Mouse (Mus musculus) ES-Bruce4 (cell line): ENCODE data around the gene Ush1c.

Experiments used
- CTCF ChIP-seq: IDR thresholded peaks from one replicate; pipeline ENCODE4 v1.8.1; 2011; ENCODE audit warnings: low read depth, low read length
- EP300 ChIP-seq: IDR thresholded peaks from 2 replicates; pipeline ENCODE4 v1.6.1; 2011; ENCODE audit warnings: low read depth, low read length; ENCODE audit not compliant: insufficient read depth
- POLR2A ChIP-seq: IDR thresholded peaks from one replicate; pipeline ENCODE4 v1.8.1; 2011; ENCODE audit warnings: low read length; ENCODE audit not compliant: insufficient read depth

DNA sequence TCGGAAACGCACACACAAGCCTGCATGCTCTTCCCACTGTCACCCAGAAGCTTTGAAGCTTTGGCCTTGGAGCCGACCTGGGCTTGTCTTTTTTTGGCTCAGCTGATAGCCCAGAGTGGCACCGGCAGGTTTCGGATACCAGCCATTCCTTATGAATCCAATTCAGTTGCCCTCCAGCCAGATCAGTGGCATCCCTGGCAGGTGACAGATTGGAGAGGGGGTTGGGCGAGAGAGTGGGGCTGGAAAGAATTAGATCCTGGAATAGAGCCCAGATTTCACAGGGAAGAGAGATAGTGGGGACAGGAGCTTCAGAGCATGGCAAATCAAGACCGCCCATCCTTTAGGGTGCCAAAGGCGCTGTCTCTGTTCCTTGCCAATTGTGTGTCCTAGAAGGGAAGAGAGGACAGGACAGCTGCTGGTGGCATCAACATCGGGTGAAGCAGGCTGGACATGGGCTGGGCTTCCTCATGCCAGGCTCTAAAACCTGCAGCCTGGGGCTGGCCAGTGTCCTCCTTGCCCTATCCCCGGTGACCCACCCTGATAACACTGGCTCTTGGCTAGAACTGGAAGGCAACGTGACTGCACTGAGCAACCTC is 76.1 kb downstream of the Ush1c start:
- TF ChIP-seq POLR2A (no peak), CTCF (no peak), EP300 (no peak)
